In the genomic region with DNA sequence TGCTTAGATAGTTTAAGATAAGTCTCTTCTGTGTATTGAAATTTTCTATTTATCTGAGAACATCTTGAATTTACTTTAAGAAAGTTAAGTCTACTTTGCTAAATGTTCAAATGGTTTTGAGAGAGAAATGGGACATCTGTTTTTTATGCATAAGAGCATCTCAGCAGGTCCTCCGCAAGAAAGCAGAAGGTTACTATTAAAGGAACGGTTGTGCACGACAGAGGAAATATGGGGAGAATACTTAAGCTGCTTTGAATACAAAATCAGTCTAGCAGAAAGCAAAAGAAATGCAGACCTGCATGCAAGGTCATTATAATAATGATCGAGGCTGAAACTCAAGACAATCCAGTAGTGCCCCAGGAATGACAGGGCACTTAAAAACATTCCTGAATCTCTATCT, we compare ENCODE assay signal across 25 mouse cellular contexts.
DNase-seq lines count a peak whose midpoint lies in the region; TF ChIP-seq lines count a peak whose summit lies in the region.
"Had no signal": no experiment of that assay in that cellular context is flagged by ENCODE, and none has a peak within 500 bp of the region (broad histone marks: within the 10 kb centered on the region; RNA-seq: fewer than 3 reads in every experiment).

No protein-coding gene starts in this region.

- no peak for TF ChIP-seq CTCF in layer of hippocampus, adult 2 months (conservative IDR thresholded peaks at IDR 0.05)

- H3K4me3 ChIP-seq in layer of hippocampus, adult 2 months, result no peak overlapping the region
- H3K4me3 ChIP-seq: gastrocnemius, adult 2 months; heart, embryonic 12.5 days; hindbrain, embryonic 10.5 days; intestine, embryonic 15.5 days; liver, embryonic 15.5 days; lung, embryonic 15.5 days; megakaryocyte, embryonic 14.5 days; midbrain, embryonic 13.5 days had no signal

- peak; percentile 2 for DNase-seq in cerebellum, adult 9-10 months
- DNase-seq in cerebellum, postnatal 14 days, result no peak
- DNase-seq in layer of hippocampus, adult 2 months (ENCODE audit: low spot score in 2 of 2), result peak in 1 of 2 experiments; percentile 15
- DNase-seq in layer of hippocampus, postnatal 25 days (ENCODE audit: extremely low spot score in 1 of 2, low spot score in 1 of 2), result no peak
- peak; percentile 72 for DNase-seq in brain, adult 2 months (ENCODE audit: low read depth, low spot score)
- DNase-seq in layer of hippocampus, adult 9-11 months, result peak; percentile 13
- no peak for DNase-seq in Muller cell, postnatal 12 days (ENCODE audit: inconsistent ontology term)
- DNase-seq in gastrocnemius, postnatal 10 days, result no peak
- DNase-seq: adrenal gland, postnatal 25 days; cerebellum, adult 11-12 months; cerebellum, postnatal 25 days; gastrocnemius, adult 2 months; heart, postnatal 10 days; kidney, adult 8-10 months; kidney, postnatal 10 days; liver; lung, postnatal 36 days had no signal

- H3K27ac ChIP-seq in layer of hippocampus, adult 2 months, result peak overlapping the region; percentile 28; the same call in 1 of the 2 replicates
- H3K27ac ChIP-seq: gastrocnemius, adult 2 months; hindbrain, embryonic 10.5 days; intestine, embryonic 15.5 days; liver, embryonic 15.5 days; lung, embryonic 15.5 days; midbrain, embryonic 13.5 days; stomach, postnatal 0 days had no signal

Comparison
In these comparisons a context has a peak if more than half of its experiments do, and no peak if none do; other contexts are left out.
1. DNase-seq: peak in cerebellum, adult 9-10 months (single experiment), brain, adult 2 months (single experiment) and layer of hippocampus, adult 9-11 months (single experiment); none in cerebellum, postnatal 14 days (0 of 2), layer of hippocampus, postnatal 25 days (0 of 2), Muller cell, postnatal 12 days (single experiment) and gastrocnemius, postnatal 10 days (single experiment).